In genomic region chr4:106313874-106314273, GRCm38 (mm10) we compare ENCODE assay signal across 29 mouse cellular contexts. TPM values are rescaled to one million over a fixed set of nuclear protein-coding genes. Genes with fewer than 3 reads are reported as not detected.
DNase-seq lines count a peak whose midpoint lies in the region; ATAC-seq and TF ChIP-seq lines count a peak whose summit lies in the region.
"Had no signal": no experiment of that assay in that cellular context is flagged by ENCODE, and none has a peak within 500 bp of the region (broad histone marks: within the 10 kb centered on the region; RNA-seq: fewer than 3 reads in every experiment).

No protein-coding gene starts in this region.

- peak overlapping the region; percentile 62; the same call in 1 of the 2 replicates for H3K27ac ChIP-seq in thymus, adult 2 months (ENCODE audit: control insufficient read depth, insufficient read depth, low read length)
- no peak overlapping the region for H3K27ac ChIP-seq in MEL (ENCODE audit: control insufficient read depth, low read depth, low read length)
- H3K27ac ChIP-seq in liver, embryonic 14.5 days: peak overlapping the region; percentile 1; the same call in 1 of the 2 replicates
- H3K27ac ChIP-seq in midbrain, embryonic 13.5 days: no peak overlapping the region
- H3K27ac ChIP-seq: embryonic facial prominence, embryonic 13.5 days; forebrain, embryonic 12.5 days; kidney, embryonic 15.5 days; layer of hippocampus, adult 2 months; left cerebral cortex, adult 2 months; limb, embryonic 13.5 days; midbrain, embryonic 10.5 days; neural tube, embryonic 13.5 days had no signal

- TF ChIP-seq CTCF in thymus, adult 2 months (IDR thresholded peaks at IDR 0.05; ENCODE audit: borderline replicate concordance, control insufficient read depth, extremely low read depth, insufficient read depth, low read length, poor library complexity): no peak
- no peak for TF ChIP-seq CTCF in MEL (IDR thresholded peaks at IDR 0.05 in 2 of 3, conservative IDR thresholded peaks at IDR 0.05 in 1 of 3; ENCODE audit: control insufficient read depth in 1 of 3, insufficient read depth in 1 of 3, low read depth in 2 of 3, low read length in 3 of 3, poor library complexity in 1 of 3, severe bottlenecking in 1 of 3)
- no peak for TF ChIP-seq CTCF in liver, embryonic 14.5 days (IDR thresholded peaks at IDR 0.05; ENCODE audit: low read depth)

- H3K27me3 ChIP-seq in thymus, adult 2 months (ENCODE audit: control insufficient read depth, insufficient read depth, low read length): no peaks in the 10 kb centered on the region
- no peaks in the 10 kb centered on the region for H3K27me3 ChIP-seq in MEL (ENCODE audit: control insufficient read depth in 1 of 2, insufficient read depth in 2 of 2, low read length in 2 of 2)
- H3K27me3 ChIP-seq in liver, embryonic 14.5 days (ENCODE audit: control insufficient read depth, insufficient read depth, low read length): no peaks in the 10 kb centered on the region
- H3K27me3 ChIP-seq in midbrain, embryonic 13.5 days: no peaks in the 10 kb centered on the region
- H3K27me3 ChIP-seq: CH12.LX; embryonic facial prominence, embryonic 13.5 days; forebrain, embryonic 12.5 days; kidney, embryonic 15.5 days; limb, embryonic 13.5 days; neural tube, embryonic 13.5 days had no signal

- TF ChIP-seq POLR2A in thymus, adult 2 months (IDR thresholded peaks at IDR 0.05; ENCODE audit: control insufficient read depth, extremely low read depth, insufficient read depth, low read length, poor library complexity): no peak
- TF ChIP-seq POLR2A in MEL (IDR thresholded peaks at IDR 0.05; ENCODE audit: control insufficient read depth in 1 of 2, insufficient read depth in 1 of 2, low read depth in 1 of 2, low read length in 2 of 2, poor library complexity in 1 of 2): no peak

- no peaks in the 10 kb centered on the region for H3K9me3 ChIP-seq in MEL (replicated peaks; ENCODE audit: insufficient read depth, low read length)
- H3K9me3 ChIP-seq in liver, embryonic 14.5 days (ENCODE audit: control insufficient read depth, low read length): no peaks in the 10 kb centered on the region
- H3K9me3 ChIP-seq in midbrain, embryonic 13.5 days: no peaks in the 10 kb centered on the region
- H3K9me3 ChIP-seq: embryonic facial prominence, embryonic 13.5 days; forebrain, embryonic 12.5 days; kidney, embryonic 15.5 days; limb, embryonic 13.5 days; midbrain, embryonic 10.5 days; neural tube, embryonic 13.5 days had no signal

- ATAC-seq in liver, embryonic 14.5 days (ENCODE audit: insufficient read depth): no peak
- ATAC-seq in midbrain, embryonic 13.5 days: no peak
- ATAC-seq: forebrain, postnatal 0 days; hindbrain, embryonic 16.5 days; midbrain, embryonic 16.5 days had no signal

- no peak for TF ChIP-seq EP300 in MEL (IDR thresholded peaks at IDR 0.05; ENCODE audit: low read depth in 1 of 2, low read length in 2 of 2)
- no peak for TF ChIP-seq EP300 in liver, embryonic 14.5 days (IDR thresholded peaks at IDR 0.05; ENCODE audit: low read depth)

- no peak for DNase-seq in thymus, adult 2 months
- DNase-seq in thymus, adult 18-20 months: no peak
- DNase-seq in MEL (ENCODE audit: low read depth, low spot score): peak; percentile 28
- DNase-seq in liver, embryonic 14.5 days (ENCODE audit: low read depth in 3 of 3, low spot score in 3 of 3): no peak
- DNase-seq in layer of hippocampus, adult 11-12 months (ENCODE audit: low spot score): no peak
- no peak for DNase-seq in urinary bladder, adult 2 months (ENCODE audit: low spot score)
- DNase-seq: adrenal gland, postnatal 10 days; cerebellum, adult 11 months; cerebellum, adult 9-10 months; cerebellum, postnatal 36 days; forebrain, postnatal 0 days; heart, postnatal 14 days; kidney, adult 18-20 months; kidney, postnatal 25 days; lung, adult 2 months; right cerebral cortex, postnatal 4 days had no signal

- peaks cover 26% of the 10 kb centered on the region for H3K4me1 ChIP-seq in thymus, adult 2 months (replicated peaks; ENCODE audit: control insufficient read depth, insufficient read depth, low read length)
- H3K4me1 ChIP-seq in MEL (ENCODE audit: control insufficient read depth in 1 of 2, insufficient read depth in 2 of 2, low read length in 2 of 2): peaks cover 10 to 12% of the 10 kb centered on the region in 2 experiments
- peaks cover 25 to 30% of the 10 kb centered on the region in 2 experiments for H3K4me1 ChIP-seq in liver, embryonic 14.5 days (replicated peaks; ENCODE audit: control insufficient read depth in 2 of 2, insufficient read depth in 2 of 2, low read length in 1 of 2)
- peaks cover 24% of the 10 kb centered on the region for H3K4me1 ChIP-seq in midbrain, embryonic 13.5 days (replicated peaks)

- H3K79me2 ChIP-seq in MEL (ENCODE audit: control insufficient read depth, insufficient read depth, low read length, poor library complexity): peaks cover 35% of the 10 kb centered on the region

- H3K4me3 ChIP-seq in thymus, adult 2 months (ENCODE audit: control insufficient read depth, insufficient read depth, low read length): no peak overlapping the region
- H3K4me3 ChIP-seq in MEL (ENCODE audit: control insufficient read depth in 1 of 2, insufficient read depth in 1 of 2, low read depth in 2 of 2, low read length in 2 of 2): no peak overlapping the region
- H3K4me3 ChIP-seq in liver, embryonic 14.5 days (ENCODE audit: insufficient read depth in 1 of 2, low read depth in 2 of 2, low read length in 2 of 2): no peak overlapping the region
- H3K4me3 ChIP-seq in midbrain, embryonic 13.5 days (replicated peaks): no peak overlapping the region
- H3K4me3 ChIP-seq: embryonic facial prominence, embryonic 13.5 days; forebrain, embryonic 12.5 days; kidney, embryonic 15.5 days; layer of hippocampus, adult 2 months; left cerebral cortex, adult 2 months; limb, embryonic 13.5 days; midbrain, embryonic 10.5 days; myocyte; neural tube, embryonic 13.5 days had no signal

- no peaks in the 10 kb centered on the region for H3K36me3 ChIP-seq in thymus, adult 2 months (ENCODE audit: control insufficient read depth, insufficient read depth, low read length)
- peaks cover 5 to 21% of the 10 kb centered on the region in 2 experiments for H3K36me3 ChIP-seq in MEL (ENCODE audit: control insufficient read depth in 1 of 2, insufficient read depth in 2 of 2, low read length in 2 of 2)
- H3K36me3 ChIP-seq in liver, embryonic 14.5 days (replicated peaks; ENCODE audit: control insufficient read depth, insufficient read depth, low read depth): no peaks in the 10 kb centered on the region
- no peaks in the 10 kb centered on the region for H3K36me3 ChIP-seq in midbrain, embryonic 13.5 days
- H3K36me3 ChIP-seq: embryonic facial prominence, embryonic 13.5 days; forebrain, embryonic 12.5 days; kidney, embryonic 15.5 days; limb, embryonic 13.5 days; neural tube, embryonic 13.5 days had no signal

- H3K4me2 ChIP-seq in liver, embryonic 14.5 days (ENCODE audit: low read depth): peak overlapping the region; percentile 30
- no peak overlapping the region for H3K4me2 ChIP-seq in midbrain, embryonic 13.5 days (replicated peaks)
- H3K4me2 ChIP-seq: embryonic facial prominence, embryonic 13.5 days; forebrain, embryonic 12.5 days; kidney, embryonic 15.5 days; limb, embryonic 13.5 days; neural tube, embryonic 13.5 days had no signal

- WGBS in thymus, adult 2 months: 48% methylated on average over 4 of the region's 4 CpGs
- 16% methylated on average over 4 of the region's 4 CpGs for WGBS in liver, embryonic 14.5 days (ENCODE audit: insufficient replicate concordance)
- WGBS in midbrain, embryonic 13.5 days: 60% methylated on average over 4 of the region's 4 CpGs

- TF ChIP-seq RAD21 in MEL (IDR thresholded peaks at IDR 0.05; ENCODE audit: low read depth, low read length): no peak

- H3K9ac ChIP-seq in MEL (ENCODE audit: control insufficient read depth, low read depth, low read length, poor library complexity, severe bottlenecking): no peak overlapping the region
- no peak overlapping the region; the same call in 1 of the 2 replicates for H3K9ac ChIP-seq in liver, embryonic 14.5 days (replicated peaks)
- H3K9ac ChIP-seq in midbrain, embryonic 13.5 days (replicated peaks): no peak overlapping the region
- H3K9ac ChIP-seq: embryonic facial prominence, embryonic 13.5 days; forebrain, embryonic 12.5 days; forebrain, postnatal 0 days; kidney, embryonic 15.5 days; limb, embryonic 13.5 days; neural tube, embryonic 13.5 days had no signal

TF ChIP-seq in MEL, 35 proteins besides CTCF, POLR2A, EP300 and RAD21:
- TF ChIP-seq MAZ (IDR thresholded peaks at IDR 0.05; ENCODE audit: low read depth, low read length) (no peak), ZKSCAN1 (IDR thresholded peaks at IDR 0.05; ENCODE audit: low read depth, low read length) (no peak), TBP (IDR thresholded peaks at IDR 0.05; ENCODE audit: low read depth, low read length) (no peak), MAFK (IDR thresholded peaks at IDR 0.05; ENCODE audit: borderline replicate concordance, low read depth, low read length) (no peak), MYB (IDR thresholded peaks at IDR 0.05; ENCODE audit: low read depth, low read length) (no peak), CHD1 (IDR thresholded peaks at IDR 0.05; ENCODE audit: low read depth, low read length) (no peak), ELF1 (IDR thresholded peaks at IDR 0.05; ENCODE audit: low read depth, low read length) (no peak), TCF12 (IDR thresholded peaks at IDR 0.05; ENCODE audit: low read depth, low read length) (no peak), ZC3H11A (IDR thresholded peaks at IDR 0.05; ENCODE audit: low read depth, low read length) (no peak), GATA1 (IDR thresholded peaks at IDR 0.05; ENCODE audit: low read depth, low read length) (no peak)

RNA-seq across cellular contexts. Expression of gene Usp24, which starts 2.1 kb away (rescaled TPM):
- polyA plus RNA-seq in thymus, adult 2 months (2012; rRNA removed): 22.6 and 26.5 TPM in 2 replicates
- 26.9 and 27.0 TPM in 2 replicates for total RNA-seq in MEL (2012; rRNA removed)
- 10 to 100 TPM; 31.9 to 40.8 TPM for polyA plus RNA-seq in MEL (2012; ENCODE audit: insufficient read depth in 1 of 2, insufficient read length in 2 of 2, low read depth in 1 of 2, low replicate concordance in 2 of 2, missing spikeins in 1 of 2)
- 4.9 and 6.8 TPM in 2 replicates for polyA plus RNA-seq in liver, embryonic 14.5 days (2012; rRNA removed)
- 6.4 and 7.8 TPM in 2 replicates for polyA plus RNA-seq in liver, embryonic 14.5 days (2014; fragmentation: Nextera tagmentation; extraction: Ambion mirVana)
- 9.9 and 12.2 TPM in 2 replicates for polyA plus RNA-seq in urinary bladder, adult 2 months (2012; rRNA removed)
- polyA plus RNA-seq in midbrain, embryonic 13.5 days (2015; fragmentation: Nextera tagmentation; extraction: Ambion mirVana): 7.5 and 9.1 TPM in 2 replicates

Comparison
In these comparisons a context has a peak if more than half of its experiments do, and no peak if none do; other contexts are left out.
1. H3K27ac ChIP-seq: peak in thymus, adult 2 months (single experiment) and liver, embryonic 14.5 days (single experiment); none in MEL (single experiment) and midbrain, embryonic 13.5 days (single experiment).